Mouse (Mus musculus) thymus, postnatal 14 days (tissue): ENCODE measurements around the gene Rbm3.
"Not testable (repeated sequence)": the region's sequence is repeated elsewhere in the genome, so short reads cannot be mapped to it uniquely, and the experiment has no call there.

ENCODE experiments used
- DNase-seq: peaks from one replicate; pipeline ENCODE4 v3.0.0; 2021

Rbm3 gene

DNA sequence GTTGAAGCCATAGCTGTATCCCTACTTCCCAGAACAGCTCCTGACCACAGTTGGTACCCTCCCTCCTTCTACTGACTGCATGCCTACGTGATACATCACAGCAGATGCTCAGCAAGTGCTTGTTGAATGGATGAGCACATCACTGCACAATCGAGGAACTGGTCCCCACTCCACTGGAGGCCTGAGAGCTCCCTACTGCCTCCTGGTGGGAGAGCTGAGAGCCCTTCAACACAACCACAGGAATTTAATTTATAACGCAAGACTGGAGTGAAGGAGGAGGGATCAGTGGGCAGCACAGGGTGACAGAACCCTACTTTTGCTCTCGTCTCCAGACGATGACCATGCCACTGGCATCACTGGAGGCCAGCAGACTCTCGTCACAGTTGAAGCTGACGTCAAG is 20.4 kb downstream of the Rbm3 start:
- DNase-seq, result peak; percentile 14

DNA sequence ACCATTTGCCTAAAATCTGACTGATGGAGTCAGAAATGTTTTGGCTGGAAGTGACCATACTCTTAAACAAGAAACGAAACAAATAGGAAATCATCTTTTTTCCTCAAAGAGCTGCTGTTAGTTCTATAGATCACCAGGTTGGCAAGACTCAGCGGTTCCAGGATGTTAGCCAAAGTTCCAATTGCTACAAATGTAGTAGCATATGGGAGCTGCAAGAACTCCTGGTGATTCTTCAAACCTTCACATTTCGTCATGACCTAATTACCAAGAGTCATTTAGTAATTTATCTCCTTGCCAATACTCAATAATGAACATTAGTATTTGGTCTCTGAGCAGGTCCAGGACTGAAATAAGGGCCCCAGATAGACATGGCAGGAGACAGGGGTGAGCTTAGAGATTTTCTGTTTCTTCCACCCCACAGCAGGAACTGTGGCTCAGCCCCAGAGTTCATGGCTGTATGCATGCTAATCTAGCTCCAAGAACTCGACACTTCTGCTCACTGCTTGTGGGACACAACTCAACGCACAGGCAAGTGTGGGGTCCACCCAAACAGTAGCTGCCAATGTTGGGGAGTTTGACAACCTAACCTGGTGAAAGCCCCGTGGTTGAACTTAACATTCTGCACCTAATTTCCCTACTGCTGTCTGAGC is 21.7 kb downstream of the Rbm3 start:
- DNase-seq, result no peak

DNA sequence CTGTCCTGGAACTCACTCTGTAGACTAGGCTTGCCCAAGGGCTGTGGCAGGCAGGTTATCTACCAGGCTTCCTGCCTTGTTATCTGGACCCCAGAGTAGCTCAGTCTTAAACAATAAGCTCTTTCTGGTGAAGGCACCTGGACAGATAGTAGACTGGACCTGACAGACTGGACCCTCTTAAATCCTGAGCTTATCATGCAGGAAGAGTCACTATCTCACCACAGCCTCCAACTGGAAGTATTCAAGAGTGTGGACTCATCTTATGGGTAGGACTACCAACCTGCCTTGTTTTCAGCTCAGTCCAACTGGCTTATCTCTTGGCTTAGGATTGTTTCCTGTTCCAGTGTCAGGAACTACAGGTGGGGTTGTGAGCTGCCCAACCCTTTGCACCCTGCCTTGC is 28.4 kb downstream of the Rbm3 start:
- no peak for DNase-seq

DNA sequence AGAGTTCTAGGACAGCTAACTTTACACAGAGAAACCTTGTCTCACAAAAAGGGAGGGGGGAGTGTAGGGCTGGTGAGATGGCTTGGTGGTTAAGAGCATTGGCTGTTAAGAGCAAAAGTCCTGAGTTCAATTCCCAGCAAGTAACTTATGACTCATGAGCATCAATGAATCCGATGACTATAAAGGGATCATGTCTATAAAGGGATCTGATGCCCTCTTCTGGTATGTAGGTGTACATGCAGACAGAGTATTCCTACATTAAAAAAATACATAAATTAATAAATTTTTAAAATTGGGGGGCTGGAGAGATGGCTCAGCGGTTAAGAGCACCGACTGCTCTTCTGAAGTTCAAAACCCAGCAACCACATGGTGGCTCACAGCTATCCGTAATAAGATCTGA is 30.4 kb downstream of the Rbm3 start:
- DNase-seq, result no peak

DNA sequence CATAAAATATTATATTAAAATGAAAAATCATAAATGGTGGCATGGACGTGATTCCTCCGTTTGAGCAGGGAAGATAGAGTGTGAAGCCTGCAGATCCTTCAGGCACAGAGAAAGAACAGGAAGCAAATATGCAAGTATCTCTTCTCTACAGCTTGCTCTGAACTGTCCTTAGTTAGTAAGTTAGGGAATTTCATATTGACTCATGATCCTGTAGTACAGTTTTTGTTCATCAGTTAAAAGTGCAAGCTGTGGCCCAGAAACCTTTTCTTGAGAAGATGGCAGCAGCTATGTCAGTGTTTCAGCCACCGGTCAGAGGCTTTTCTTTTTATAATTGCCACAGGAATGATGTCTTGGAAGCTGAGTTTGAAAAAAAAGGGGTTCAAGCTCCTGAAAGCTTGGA is 40.7 kb downstream of the Rbm3 start:
- no peak for DNase-seq

DNA sequence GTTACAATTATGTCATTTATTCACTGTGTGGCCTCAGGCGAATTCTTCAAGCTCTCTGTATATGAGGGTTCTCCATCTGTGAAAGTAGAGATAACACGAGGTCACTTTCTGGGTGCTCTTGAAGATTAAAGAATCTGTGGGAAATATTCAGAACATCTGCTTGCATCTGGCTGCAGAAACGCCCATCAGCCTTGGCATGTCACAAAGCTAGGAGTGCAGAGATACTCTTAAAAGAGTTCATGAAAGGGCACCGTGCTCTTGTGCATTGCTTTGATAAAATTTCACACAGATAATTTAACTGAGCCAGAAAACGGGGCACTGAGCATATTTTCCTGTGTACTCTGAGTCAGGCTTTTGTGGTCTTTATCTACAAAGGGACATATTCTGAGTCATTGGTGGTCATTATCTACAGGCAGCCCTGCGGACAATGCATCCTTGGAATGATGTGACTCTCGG is 43.4 kb downstream of the Rbm3 start:
- no peak for DNase-seq

DNA sequence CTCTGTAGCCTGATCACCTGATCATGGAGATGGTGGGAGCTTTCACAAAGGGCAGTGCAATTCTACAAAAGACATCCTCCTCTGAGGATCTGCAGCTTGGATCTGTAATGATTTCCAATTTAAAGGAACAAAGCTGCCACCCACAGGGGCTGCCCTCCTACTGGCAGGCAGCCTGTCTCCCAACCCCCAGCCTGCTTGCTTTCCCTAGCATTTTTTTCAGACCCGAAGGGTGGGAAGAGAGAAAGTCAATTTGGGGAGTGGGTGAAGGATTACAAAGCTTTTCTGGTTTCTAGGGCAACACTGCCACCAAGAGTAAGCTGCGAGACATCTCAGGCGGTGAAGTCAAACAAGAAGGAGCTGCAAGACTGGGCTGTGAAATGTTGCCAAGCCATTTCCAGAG is 44.7 kb downstream of the Rbm3 start:
- peak; percentile 19 for DNase-seq

DNA sequence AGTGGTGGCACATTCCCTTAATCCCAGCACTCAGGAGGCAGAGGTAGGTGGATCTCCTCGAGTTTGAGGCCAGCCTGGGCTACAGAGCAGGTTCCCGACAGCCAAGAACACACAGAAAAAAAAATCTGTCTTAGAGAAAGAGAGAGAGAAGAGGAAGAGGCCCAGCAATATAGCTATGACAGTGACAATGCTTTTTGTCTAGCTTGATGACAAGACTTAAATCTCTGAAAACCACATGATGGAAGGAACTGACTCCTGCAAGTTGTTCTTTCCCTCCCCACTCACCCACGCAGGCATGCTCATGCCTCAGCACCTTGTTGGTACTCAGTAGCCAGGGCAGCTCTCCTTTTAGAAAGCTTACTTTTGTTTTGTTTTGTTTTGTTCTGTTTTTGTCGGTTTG is 46.2 kb downstream of the Rbm3 start:
- no peak for DNase-seq

DNA sequence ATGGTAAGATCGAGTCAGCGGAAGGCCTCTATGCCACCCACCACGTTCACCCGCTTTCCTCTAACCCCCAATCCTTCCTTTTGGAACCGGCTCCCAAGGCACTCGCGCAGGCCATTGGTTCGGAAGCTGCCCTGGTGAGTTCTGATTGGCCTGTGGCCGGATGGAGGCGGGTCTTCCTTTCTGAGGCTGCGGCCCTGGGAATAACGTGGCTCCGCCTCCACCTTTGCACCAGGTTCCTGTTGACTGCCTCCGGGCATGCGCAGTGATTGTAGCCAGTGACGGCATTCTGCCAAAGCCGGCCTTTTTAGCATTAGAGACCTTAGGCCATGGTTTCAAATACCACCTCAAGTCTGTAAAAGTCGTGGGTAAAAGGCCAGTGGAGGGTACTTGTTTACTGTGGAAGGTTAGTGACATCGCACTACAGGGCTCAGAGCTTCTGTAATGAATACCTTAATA is 48.9 kb downstream of the Rbm3 start:
- DNase-seq, result peak; percentile 95

DNA sequence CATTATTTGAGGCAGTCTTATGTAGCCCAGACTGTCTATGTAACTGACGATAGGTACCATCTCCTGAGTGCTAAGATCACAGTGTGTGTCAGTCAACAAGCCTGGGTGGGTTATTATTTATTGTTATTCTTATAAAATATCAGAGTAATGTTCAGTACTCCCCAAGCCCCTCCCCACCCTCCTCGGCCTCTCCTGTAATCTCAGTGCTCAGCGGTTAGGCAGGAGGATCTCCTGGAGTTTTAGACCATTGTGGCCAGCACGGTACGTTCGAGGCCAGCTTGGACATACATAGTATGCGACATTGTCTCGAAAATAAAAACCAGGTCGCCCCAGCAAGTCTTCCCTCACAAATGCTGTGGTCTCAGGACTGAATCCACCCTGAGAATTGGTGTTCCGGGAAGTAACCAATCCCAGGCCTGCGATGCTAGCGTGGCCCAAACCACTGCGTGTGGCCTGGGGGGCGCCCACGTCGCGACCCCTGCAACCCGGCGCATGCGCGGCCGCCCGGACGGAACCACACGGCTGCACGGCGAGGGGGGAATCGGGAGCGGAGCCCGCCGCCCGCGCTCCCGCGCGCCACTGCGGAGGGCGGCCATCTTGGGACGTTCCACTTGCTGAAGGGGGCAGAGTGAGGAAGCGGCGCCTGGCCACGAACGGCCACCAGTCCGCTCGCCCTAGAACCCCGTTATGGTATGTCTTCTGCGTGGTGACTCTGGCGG is 49.5 kb downstream of the Rbm3 start:
- DNase-seq, result peak; percentile 88

DNA sequence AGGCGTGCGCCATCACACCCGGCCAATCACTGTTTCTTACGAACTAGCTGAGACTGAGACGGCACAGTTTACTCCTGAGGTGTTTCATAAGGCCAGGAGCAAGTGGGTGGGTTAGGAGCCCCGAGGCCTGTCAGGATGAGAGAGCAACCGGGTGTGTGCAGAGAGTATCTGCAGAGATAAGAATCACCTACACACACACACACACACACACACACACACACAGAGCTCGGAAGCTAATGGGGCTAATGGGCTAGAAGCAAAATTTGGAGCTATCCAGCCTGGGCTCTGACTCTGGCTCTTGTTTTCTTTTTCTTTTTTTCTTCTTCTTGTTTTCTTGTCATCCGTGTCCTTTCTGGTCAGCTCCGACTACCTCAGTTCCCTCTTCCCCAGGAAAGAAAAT is 50.1 kb downstream of the Rbm3 start:
- no peak for DNase-seq

DNA sequence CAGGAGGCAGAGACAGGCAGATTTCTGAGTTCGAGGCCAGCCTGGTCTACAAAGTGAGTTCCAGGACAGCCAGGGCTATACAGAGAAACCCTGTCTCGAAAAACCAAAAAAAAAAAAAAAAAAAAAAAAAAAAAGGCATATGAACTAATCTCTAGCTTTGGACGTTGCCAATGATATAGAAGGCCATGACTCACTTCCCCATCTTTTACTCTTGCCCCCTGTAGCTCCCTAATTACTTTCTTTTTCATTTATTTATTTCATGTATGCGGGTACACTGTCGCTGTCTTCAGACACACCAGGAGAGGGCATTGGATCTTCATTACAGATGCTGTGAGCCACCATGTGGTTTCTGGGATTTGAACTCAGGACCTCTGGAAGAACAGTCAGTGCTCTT is 54.7 kb downstream of the Rbm3 start:
- DNase-seq, result not testable (repeated sequence)

DNA sequence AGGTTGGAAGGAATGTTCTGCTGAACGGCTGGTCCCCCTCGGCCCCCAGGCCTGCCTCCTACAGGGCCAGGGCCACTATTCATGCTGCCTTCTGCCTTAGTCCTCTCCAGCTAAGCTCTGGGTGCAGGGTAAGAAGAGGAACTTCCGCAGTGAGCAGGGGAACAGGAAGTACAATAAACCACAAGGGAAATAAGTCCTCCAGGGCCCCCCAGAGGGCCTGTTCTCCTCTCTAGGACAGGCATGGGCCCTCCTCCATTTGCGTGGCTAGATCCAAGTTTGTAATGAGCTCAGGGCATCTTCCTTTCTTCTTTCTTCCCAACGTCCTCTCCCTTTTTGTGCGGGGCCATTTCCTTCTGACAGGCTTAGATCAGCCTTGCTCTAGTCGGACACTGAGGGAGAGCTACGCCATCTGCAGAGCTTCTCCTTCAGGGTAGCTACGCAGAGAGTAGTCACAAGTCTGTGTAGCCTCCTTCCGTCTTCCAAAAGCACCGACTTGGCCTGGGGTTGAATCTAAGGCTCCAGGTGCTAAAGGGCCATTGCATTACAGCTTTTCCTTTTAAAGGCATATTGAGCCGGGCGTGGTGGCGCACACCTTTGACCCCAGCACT is 55.2 kb downstream of the Rbm3 start, which contains the start of gene Was:
Was (minus strand) TSS at position 153 of the 608 bp plus-strand sequence.
- DNase-seq, result peak; percentile 69

DNA sequence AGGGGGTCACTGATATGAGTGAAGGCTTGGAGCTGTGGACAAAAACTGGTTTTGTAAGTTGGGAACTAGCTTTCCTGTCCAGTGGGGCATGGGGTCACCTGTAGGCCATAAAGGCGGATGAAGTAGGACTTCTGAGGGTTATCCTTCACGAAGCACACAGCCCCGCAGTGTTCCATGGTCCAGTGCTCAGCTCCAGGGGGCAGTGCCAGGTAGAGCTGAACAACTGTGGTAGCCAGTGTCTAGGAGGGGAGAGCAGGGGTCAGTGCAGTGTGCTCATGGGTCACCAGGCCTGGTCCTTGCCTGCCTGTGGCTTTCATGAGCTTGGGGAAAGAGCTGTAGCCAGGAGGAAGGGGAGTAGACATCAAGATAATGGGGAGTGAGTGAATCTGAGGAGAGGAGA is 55.9 kb downstream of the Rbm3 start:
- peak; percentile 5 for DNase-seq
